9 mouse cellular contexts compared by ENCODE assay signal in the genomic region with DNA sequence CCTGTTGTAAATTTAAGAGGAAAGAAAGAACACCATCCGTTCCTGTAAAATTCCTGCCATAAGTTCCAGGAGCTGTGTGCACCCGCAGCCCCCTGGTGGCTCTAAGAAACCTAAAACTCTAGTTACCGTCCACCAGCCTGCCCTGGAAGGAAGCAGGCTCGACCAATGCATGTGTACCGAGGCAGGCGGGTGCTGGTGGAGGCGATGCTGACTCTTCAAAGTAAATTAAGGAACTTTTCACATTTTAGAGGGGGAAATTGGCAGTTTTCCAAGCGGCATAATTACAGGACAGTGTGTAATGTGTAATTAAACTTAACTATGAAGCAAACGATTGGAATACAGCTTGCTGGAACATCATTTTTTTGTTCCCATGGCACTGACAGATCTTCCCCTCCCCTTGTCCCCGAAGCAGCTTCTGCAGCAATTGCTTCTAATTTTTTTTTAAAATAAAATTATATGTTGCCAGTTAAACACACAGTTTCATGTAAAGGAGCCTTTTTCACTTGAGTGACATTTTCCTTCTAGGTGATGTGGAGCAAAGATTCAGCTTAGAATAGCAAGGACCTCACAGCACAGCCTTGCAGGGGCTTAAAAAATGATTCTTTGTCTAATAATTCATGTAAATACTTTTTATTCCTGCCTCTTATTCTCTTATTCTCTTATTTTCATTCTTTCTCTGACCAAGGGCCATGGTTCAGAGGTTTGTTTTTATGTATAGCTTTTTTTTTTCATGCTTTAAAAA.
DNase-seq lines count a peak whose midpoint lies in the region; ATAC-seq and TF ChIP-seq lines count a peak whose summit lies in the region.
"Had no signal": no experiment of that assay in that cellular context is flagged by ENCODE, and none has a peak within 500 bp of the region (broad histone marks: within the 10 kb centered on the region; RNA-seq: fewer than 3 reads in every experiment).

No protein-coding gene starts in this region.

- peak overlapping the region; percentile 3; the same call in 1 of the 2 replicates for H3K4me2 ChIP-seq in hindbrain, embryonic 13.5 days
- H3K4me2 ChIP-seq in midbrain, embryonic 16.5 days (ENCODE audit: low read length): no peak overlapping the region
- H3K4me2 ChIP-seq: liver, embryonic 15.5 days had no signal

- 58% methylated on average over 10 of the region's 10 CpGs for WGBS in heart, adult 2 months
- WGBS in hindbrain, embryonic 13.5 days: 37% methylated on average over 10 of the region's 10 CpGs
- 25% methylated on average over 10 of the region's 10 CpGs for WGBS in midbrain, embryonic 16.5 days

- TF ChIP-seq EP300 in heart, adult 2 months (IDR thresholded peaks at IDR 0.05; ENCODE audit: insufficient read depth, low read depth, low read length): no peak

- intact Hi-C loops in heart, adult 2 months (cut with DNase I): no loop called here

- TF ChIP-seq POLR2A in heart, adult 2 months (IDR thresholded peaks at IDR 0.05; ENCODE audit: insufficient read depth, low read depth, low read length): no peak

- no peaks in the 10 kb centered on the region for H3K79me2 ChIP-seq in heart, adult 2 months (replicated peaks; ENCODE audit: control insufficient read depth, insufficient read depth, low read length)

- no peak overlapping the region for H3K9ac ChIP-seq in heart, adult 2 months (ENCODE audit: low read depth, low read length)
- no peak overlapping the region for H3K9ac ChIP-seq in hindbrain, embryonic 13.5 days
- no peak overlapping the region for H3K9ac ChIP-seq in midbrain, embryonic 16.5 days (ENCODE audit: low read depth, low read length)
- H3K9ac ChIP-seq: liver, embryonic 15.5 days had no signal

- H3K27ac ChIP-seq in heart, adult 2 months: no peak overlapping the region
- peak overlapping the region; percentile 80 for H3K27ac ChIP-seq in hindbrain, embryonic 13.5 days
- peak overlapping the region; percentile 78 for H3K27ac ChIP-seq in midbrain, embryonic 16.5 days (ENCODE audit: low read length)
- H3K27ac ChIP-seq: liver, embryonic 15.5 days had no signal

- DNase-seq in heart, adult 2 months: no peak
- DNase-seq in heart, postnatal 4 days: no peak
- peak; percentile 56 for DNase-seq in ZHBTc4 (ENCODE audit: low read depth, low spot score)
- no peak for DNase-seq in urinary bladder, adult 18-20 months (ENCODE audit: low spot score in 2 of 2)
- DNase-seq in gastrocnemius, postnatal 25 days: no peak
- no peak for DNase-seq in adrenal gland, postnatal 10 days

- no peaks in the 10 kb centered on the region for H3K27me3 ChIP-seq in heart, adult 2 months (ENCODE audit: control insufficient read depth, insufficient read depth, low read length)
- H3K27me3 ChIP-seq in hindbrain, embryonic 13.5 days: no peaks in the 10 kb centered on the region
- H3K27me3 ChIP-seq in midbrain, embryonic 16.5 days (ENCODE audit: control insufficient read depth, insufficient read depth, low read depth, low read length): no peaks in the 10 kb centered on the region
- H3K27me3 ChIP-seq: liver, embryonic 15.5 days had no signal

- no peaks in the 10 kb centered on the region for H3K9me3 ChIP-seq in hindbrain, embryonic 13.5 days
- no peaks in the 10 kb centered on the region for H3K9me3 ChIP-seq in midbrain, embryonic 16.5 days (replicated peaks; ENCODE audit: control insufficient read depth, low read length, poor library complexity, severe bottlenecking)
- H3K9me3 ChIP-seq: liver, embryonic 15.5 days had no signal

- H3K4me1 ChIP-seq in heart, adult 2 months (ENCODE audit: control insufficient read depth, insufficient read depth, low read length): no peaks in the 10 kb centered on the region; the same call in 1 of the 2 replicates
- H3K4me1 ChIP-seq in hindbrain, embryonic 13.5 days (replicated peaks): peaks cover 21% of the 10 kb centered on the region
- peaks cover 13% of the 10 kb centered on the region for H3K4me1 ChIP-seq in midbrain, embryonic 16.5 days (ENCODE audit: control insufficient read depth, insufficient read depth, low read length)
- H3K4me1 ChIP-seq: liver, embryonic 15.5 days had no signal

- no peak overlapping the region for H3K4me3 ChIP-seq in heart, adult 2 months
- no peak overlapping the region for H3K4me3 ChIP-seq in hindbrain, embryonic 13.5 days
- H3K4me3 ChIP-seq in midbrain, embryonic 16.5 days (ENCODE audit: low read depth, low read length): no peak overlapping the region
- H3K4me3 ChIP-seq: liver, embryonic 15.5 days had no signal

- no peaks in the 10 kb centered on the region for H3K36me3 ChIP-seq in heart, adult 2 months (ENCODE audit: control insufficient read depth, insufficient read depth, low read length)
- H3K36me3 ChIP-seq in hindbrain, embryonic 13.5 days: no peaks in the 10 kb centered on the region
- H3K36me3 ChIP-seq in midbrain, embryonic 16.5 days (ENCODE audit: control insufficient read depth, insufficient read depth, low read length): no peaks in the 10 kb centered on the region
- H3K36me3 ChIP-seq: liver, embryonic 15.5 days had no signal

- 0 out of 2 replicates have a peak, but pooled peaks have one; percentile 15 for TF ChIP-seq CTCF in heart, adult 2 months (IDR thresholded peaks at IDR 0.05)

- peak; percentile 43 for ATAC-seq in hindbrain, embryonic 13.5 days (ENCODE audit: low FRiP score)
- ATAC-seq in midbrain, embryonic 16.5 days: peak; percentile 74
